Mouse (Mus musculus): ENCODE results near the gene Zbtb40.

Zbtb40 gene

DNA sequence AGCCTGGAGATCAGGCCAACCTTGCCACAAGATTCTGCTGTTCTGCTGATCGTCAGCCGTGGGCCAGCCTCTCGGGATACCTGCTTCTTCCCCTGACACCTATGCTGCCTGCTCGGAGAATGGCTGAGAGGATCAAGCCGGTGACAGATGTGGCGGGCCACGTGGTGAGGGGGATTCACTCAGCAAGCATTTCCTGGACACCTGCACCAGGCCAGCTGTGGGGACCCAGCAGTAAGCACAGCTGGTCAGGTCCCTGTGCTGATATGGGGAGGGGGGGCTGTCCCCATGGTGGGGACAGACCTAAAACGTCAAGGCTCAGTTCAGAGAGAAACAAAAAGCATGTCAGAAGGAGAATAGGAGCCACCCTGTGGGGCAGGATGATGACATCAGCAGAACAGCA lies 79.5 kb downstream of the Zbtb40 start:
- DNase-seq, result no peak

DNA sequence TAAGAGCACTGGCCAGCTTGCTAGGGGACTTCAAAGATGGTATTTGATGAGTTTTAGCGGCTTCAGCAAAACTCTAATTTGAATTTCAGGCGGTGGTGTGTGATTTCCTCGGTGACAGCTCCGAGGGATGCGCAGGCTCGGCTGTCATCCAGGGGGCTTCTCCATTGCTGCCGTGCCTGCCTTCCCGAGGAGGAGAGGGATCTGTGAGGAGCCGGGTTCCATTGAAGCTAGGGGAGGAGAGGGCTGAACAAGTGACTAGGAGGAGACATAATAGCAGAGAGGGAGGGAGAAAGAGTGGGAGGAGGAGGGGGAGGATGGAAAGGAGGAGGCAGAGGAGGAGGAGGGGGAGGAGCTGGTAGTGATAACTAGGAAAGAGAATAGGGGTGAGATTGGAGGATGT lies 81.1 kb downstream of the Zbtb40 start:
- DNase-seq, result peak; percentile 21

DNA sequence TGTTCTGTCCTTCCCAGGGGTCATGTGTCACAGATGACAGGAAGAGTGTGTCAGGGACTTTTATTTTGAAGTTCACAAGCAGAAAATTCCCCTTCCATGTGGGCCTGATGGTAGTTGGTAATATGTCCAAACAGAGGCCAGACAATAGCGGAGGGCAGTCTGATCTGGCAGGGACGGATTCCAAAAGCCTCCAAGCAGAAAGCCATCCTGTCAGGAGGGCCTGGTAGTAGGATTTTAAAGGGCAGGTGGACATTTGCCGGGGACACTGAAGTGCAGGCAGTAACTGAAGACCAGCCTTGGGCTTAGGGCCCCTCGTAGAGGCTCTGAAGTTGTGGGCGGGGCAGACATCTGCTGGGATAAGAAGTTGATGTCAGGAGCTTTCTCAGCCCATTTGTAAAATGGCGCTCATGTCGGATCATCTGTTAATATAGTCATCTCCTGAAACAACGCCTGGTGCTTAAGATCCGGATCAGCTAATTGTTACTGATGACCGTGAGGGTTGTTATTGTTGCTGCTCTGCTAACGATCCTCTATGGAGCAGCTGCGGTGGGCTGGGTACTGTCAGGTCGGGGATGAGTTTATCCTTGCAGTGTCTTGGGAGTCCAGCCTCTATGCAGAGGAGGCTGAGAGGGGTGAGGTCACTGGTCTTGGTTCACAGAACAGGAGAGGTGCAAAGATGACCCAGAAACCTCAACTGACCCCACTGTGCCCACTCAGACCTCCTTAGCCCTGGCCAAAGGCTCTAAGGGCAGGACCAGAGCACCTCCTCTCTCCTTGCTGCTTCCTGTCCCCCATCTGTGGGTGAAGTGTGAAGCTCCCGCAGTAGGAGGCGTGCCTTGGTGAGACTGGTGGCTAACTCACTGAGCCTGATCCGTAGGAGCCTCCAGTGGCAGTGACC lies 81.9 kb downstream of the Zbtb40 start:
- DNase-seq, result no peak

DNA sequence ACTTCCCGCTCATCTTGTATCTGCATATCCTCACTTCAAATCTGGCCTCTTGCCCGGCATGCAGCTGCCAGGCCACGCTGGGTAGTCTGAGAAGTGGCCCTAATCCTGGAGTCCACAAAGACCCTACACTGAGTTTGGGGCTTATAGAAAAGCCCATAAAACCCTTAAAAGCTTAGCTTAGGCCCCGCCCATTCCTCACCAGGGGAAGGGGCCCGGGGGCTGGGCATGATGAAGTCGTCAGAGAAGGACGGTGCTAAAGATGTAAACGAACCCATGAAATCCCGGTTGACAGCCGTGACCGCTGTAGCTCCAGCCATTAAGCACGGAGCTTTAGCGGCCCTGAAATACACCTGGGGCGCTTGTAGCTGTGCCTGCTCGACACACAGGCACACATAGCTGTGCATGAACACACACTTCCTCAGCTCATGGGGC lies 83.6 kb downstream of the Zbtb40 start:
- DNase-seq, result no peak

DNA sequence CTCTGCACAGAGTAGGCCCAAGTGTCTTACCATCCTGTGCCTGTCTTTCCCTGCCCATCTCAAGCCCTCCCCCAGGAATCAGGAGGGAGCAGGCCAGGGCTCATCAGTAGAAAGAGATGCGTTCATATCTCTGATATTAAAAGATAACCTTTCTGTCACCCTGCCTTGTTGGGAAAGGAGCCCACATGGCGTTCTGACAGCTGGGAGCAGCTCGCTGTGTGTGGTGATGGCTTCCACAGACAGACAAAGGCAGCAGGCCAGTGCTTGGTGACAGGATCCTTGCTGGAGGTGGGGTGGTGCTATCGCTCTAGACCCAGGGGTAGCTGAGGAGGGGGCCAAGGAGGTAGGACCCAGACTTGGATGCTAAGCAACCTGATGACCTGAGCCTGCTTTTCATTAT lies 86.2 kb downstream of the Zbtb40 start:
- DNase-seq, result no peak

DNA sequence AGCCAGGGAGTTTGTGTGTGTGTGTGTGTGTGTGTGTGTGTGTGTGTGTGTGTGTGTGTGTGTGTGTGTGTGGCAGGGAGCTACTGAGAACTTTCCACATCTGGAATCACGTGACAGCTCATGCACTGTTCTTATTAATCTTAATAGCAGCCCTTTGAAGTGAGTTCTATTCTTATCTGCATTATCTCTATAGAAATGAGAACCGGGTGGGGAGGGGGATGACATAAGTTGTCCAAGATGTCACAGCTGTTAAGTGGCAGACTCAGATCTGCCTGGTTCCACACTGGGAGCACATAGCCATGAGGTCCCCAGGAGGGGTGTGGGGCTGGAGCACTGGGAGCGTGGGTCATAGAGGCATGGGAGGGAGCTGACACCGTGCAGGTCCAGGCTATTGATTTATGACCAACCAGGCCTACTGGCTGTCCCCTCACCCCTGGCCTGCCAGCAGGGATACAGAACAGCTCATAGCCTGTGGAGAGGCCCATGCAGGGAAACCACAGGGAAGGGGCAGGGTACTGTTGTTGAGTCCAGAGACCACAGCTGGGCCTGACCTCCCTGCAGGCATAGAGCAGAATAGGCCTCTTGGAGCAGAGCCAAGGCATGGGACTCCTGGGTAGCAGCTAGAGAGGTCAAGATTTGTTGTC lies 86.8 kb downstream of the Zbtb40 start:
- no peak for DNase-seq

DNA sequence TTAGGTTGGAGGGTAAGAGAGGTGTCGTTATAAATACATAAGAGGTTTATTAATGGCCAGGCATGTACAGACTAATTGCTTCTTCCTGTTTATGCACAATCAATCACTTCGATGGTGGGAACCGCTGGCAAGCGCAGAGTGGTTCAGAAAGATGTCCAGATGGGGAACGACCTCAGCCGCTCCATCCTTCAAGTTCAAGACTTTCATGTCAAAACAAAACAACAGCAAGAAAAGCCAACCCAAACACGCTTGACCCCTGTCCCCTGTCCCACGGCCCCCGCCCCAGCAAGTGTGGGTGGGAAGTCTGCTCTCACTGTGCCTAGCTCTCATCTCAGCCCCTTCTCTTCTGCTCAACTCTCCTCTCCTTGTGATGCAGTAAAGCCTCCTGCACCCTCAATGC lies 88.0 kb downstream of the Zbtb40 start:
- DNase-seq, result no peak

DNA sequence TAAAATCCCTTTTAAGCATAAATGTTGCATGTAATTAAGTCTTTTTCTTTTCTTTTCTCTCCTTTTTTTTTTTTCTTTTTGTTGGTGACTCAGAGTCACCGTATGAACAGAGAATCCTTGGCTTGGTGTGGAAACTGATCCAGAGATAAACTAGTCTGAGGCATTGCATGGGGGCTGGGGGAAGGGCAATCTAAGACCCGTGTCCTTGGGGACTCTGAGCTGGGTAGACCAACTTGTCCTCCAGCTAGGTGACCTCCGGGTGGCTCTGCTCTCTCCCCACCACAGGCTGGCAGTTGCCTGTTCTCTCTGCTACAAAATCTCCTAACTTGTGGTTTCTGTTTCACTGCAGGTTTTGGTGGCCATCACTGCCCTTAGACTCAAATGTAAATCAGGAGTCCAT lies 88.5 kb downstream of the Zbtb40 start:
- no peak for DNase-seq

DNA sequence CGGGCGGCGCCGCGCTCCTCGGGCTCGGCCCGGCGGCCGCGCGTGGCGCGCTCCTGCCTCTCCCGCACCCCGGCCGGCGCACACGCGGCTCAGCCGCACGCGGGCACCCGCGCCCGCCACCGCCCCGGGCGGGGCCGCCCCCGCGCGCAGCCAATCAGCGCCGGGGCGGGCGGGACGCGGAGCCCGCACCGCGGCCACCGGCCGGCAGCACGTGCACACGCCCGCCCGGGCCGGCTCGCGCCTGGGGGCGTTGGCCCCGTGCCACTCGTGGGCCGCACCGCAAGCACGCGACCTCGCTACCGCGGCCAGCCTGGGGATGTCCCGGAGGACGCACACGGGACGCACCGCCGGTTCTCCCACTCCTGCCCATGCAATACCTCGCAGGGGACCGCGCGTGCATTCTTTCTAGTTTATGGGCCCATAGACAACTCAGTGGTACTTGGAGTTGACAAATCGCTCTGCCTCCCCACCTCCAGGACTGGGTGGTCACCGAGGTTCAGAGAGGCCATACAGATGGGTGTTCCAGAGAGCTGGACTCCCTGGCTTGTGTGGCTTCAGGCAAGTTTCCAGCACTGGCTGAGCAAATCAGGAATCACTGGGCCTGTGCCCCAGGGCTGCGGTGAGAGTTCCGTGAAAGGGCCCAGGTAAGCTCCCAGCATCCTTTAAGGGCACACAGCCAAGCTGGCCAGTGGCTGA lies 91.7 kb downstream of the Zbtb40 start, which contains the start of gene Epha8:
Gene Epha8 (minus strand): TSS at position 66 of the 696 bp plus-strand sequence.
- peak; percentile 34 for DNase-seq

DNA sequence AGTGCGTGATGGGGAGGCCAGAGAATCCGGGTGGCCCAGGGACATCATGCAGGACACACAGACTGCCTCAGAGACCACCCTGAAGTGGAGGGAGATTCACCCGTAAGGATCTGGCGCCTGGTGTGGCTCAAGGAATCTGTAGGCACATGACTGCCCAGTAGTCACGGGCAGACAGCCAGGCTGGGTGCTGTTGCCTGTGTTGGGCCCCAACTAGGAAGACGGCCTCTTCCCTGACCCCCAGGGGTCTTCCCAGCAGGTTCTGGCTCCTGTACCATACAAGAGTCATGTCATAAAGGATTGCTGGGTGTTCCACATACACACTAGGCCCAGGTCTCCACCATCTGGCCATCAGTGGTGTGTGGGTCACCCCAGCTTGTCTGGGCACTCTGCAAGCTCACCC lies 94.0 kb downstream of the Zbtb40 start:
- DNase-seq, result no peak

DNA sequence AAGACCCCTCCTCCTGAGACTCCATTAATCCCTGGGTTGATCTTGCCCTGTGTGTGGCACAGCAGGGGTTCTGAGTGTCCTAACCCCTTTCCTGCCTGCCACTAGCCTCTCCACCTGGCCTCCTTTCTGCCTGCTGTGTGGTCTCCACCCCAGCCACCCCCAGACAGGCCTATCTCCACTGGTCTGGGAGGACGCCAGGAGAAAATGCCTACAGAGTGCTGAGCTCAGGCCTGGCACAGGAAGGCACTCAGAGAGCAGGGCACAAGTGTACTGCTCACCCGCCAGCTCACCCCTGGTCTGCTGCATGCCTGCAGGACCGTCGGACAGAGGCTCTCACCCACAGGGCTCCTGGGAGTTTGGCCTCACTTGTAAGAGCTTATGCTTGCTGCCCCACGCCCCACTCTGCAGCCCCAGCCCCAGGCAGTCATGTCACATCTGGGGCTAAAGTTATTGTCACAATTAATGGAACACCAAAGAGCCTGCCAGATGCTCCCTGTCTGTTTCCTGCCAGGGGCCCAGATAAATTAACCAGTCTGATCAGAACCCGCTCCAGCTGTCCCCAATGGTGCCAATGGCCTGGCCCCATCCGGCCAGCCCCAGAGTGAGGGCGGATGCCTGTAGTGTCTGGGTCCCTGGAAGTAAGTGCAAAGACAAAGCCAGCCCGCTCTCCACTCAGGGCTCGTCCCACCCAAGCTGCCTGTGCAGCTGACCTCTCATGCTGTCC lies 99.2 kb downstream of the Zbtb40 start:
- DNase-seq, result no peak

DNA sequence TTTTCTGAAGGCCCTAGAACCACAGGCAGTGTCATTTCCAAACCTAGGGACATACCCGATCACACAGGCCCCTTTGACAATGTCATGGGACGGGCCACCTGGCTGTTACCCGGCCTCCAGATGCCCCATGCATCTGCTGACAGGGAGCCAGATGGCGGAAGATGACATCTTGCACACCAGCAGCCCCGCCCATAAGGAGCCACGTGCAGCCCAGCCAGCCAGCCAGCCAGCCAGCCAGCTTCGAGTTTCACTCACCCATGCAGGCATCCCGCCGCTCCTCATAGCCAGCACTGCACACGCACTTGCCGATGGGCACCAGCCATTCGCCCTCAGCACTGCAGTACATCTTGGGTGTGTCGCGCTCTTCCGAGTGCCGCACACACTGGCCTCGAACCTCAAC lies 103.2 kb downstream of the Zbtb40 start:
- no peak for DNase-seq

DNA sequence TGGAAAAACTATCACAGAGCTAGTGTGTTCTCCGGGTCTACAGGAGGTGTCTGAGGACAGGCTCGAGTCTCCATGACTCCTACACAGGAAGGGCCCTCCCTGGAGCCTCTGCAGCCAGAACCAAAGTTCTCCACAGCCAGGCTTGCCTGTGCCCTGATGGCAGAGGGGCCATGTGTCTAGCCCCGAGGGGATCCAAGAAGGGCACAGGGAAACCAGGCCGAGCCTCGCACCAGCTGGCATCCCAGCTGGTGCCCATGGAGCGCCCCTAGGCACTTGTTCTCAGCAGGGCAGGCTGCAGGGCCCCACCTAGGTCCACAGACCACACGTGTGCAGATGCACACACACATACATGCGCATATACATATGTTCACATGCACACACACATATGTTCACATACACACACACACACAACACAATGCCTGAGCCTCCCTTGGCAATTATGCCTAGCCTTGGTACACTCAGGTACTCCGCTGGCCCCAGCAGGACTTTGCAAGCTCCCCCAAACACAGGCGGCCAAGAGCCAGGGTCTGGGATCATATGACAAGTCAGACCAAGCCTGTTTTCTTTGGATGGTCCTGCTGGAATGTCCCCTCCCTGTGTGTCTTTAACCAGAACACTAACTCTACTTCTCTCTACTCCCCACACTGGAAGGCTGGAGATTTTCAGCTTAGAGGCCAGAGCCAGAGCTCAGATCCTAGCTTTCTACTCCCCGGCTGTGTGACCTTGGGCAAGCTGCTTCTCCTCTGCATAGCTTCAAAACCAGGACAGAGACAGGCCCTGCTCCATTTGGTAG lies 103.8 kb downstream of the Zbtb40 start:
- no peak for DNase-seq

DNA sequence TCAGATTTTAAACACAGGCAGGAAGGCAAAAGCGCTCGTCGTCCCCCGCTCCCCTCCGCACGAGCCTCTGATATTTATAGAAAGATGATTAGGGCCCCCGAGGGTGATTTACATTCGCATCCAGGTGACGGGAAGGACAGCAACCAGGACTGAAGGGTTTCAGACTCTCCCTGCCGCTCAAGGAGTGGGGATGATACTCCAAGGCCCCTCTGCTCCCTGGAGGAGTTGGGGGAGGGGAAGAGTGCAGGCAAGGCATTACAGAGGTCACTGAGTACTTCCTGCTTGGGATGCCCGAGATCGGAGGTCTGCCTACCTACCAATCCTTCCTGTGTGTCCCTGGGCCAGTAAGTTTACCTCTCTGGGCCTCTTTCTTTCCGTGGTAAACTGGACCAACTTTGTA lies 105.4 kb downstream of the Zbtb40 start:
- no peak for DNase-seq

DNA sequence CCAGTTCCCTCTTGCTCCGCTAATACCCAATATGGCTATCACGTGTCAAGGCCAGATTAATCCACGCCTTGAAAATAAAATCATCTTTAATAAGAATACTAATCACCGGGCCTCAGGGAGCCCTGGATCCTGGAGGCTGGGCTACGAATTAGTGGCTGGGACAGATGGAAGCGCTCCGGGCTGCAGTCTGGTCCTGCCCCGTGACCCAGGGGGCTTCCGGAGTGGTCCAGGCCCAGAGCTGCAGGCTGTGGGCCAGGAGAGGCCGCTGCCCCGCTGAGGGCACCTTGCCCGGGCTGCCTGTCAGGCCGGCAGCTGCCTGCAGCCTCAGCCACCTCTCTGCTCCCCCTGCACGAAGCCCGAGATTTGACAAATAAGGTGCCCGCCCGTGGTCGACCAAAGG lies 105.8 kb downstream of the Zbtb40 start:
- DNase-seq, result no peak

DNA sequence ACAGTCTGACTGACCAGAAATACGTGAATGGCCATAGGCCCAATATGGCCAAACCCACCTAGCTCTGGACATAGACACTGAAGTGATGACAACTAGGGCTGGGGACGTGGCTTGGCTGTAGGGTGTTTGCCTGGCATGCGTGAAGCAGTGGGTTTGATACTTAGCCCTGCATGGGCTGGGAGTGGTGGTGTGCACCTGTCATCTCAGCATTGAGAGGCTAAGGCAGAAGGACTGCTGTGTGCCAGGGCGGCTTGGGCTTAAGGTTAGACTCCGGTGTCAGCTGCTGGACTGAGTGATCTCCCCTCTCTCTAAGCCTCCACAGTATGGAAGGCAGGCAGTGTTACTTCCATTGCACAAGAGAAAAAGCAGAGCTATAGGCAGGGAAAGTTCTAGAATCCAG lies 110.7 kb downstream of the Zbtb40 start:
- DNase-seq, result no peak

DNA sequence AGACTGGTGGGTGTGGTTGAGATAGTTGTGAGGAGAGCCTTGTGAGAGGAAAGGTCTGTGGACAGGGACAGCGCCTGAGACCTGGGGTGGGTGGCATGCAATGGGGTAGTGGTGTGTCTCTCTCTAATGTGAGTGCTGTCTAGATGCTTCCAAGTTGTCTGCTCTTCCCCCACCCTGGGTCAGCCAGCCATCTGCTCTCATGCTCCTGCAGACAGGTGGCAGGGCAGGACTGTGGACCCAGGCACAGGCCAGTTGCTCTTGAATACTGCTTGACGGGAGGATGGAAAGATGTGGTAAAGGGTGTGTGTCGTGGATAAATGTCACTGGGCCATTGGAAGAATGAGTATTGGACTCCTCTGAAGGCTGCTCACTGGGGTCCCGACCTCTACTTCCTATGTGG lies 111.3 kb downstream of the Zbtb40 start:
- no peak for DNase-seq

DNA sequence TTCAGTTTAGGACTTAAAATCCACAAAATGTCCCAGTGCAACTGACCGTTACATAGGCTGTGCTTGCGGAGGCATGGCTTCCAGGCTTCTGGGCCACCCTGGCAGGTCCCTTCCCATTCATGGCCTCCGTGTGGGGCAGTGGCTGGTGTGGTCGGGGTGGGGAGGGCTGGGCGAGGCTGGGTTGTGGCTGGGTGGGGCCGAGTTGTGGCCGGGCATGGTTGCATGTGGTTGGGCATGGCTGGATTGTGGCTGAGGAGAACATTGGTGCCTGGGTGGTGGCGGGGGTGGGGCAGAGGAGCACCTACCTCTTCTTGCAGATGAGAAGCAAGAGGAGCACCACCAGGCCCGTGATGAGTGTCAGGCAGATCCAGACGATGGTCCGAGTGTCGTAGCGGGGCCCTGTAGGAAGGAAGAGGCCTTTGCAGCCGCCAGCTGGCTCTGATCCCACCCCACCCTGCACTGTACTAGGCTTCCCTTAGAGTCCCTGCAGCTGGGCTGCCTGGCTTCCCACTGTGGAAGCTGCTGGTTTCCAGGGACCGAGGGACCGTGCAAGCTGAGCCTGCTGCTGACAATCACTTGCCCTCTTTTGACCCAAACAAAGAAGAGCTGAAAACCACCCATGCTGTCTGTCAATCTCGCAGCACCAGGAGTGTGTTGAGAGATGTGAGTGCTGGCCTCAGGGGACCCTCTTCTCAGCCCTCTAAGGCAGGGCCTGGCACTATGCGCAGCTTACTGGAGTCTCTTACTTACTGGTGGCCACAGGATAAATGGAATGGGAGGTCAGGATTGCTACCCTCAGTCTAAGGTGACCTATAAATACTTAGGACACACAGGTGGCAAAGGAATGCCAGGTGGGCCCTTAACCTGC lies 113.6 kb downstream of the Zbtb40 start:
- DNase-seq, result no peak

DNA sequence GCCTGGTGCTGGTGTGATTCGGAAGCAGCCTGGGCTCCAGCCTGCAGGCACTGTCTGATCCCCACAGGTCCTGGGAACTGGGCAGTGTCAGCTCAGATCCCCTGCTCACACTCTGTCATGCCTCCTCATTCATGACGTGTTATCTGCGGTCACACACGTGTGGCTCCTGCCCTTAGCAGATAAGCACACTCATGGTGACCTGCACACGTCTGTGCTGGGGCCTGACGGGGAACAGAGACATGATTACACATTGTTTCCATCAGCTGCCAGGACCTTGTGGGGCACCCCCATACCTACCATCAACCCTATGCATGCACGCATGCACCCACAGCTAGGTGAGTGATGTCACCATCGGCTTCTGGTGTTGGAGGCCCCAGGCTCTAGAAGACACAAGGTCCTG lies 118.1 kb downstream of the Zbtb40 start:
- no peak for DNase-seq
